Mouse (Mus musculus) brain, embryonic 14.5 days (tissue): ENCODE measurements around the gene Fzd7.

Experiments used
- CTCF ChIP-seq: fragments of 200-500 bp; IDR thresholded peaks from 2 replicates; pipeline ENCODE4 v1.5.1; 2012; ENCODE audit warnings: inconsistent platforms, mild to moderate bottlenecking, moderate library complexity, borderline replicate concordance; ENCODE audit not compliant: insufficient read depth, insufficient read length; ENCODE audit errors: extremely low read depth
- POLR2A ChIP-seq: fragments of 200-500 bp; IDR thresholded peaks from 2 replicates; pipeline ENCODE4 v1.6.1; 2012; ENCODE audit warnings: mild to moderate bottlenecking, inconsistent platforms, borderline replicate concordance; ENCODE audit not compliant: poor library complexity, insufficient read depth, insufficient read length, severe bottlenecking; ENCODE audit errors: extremely low read depth

- no peak for TF ChIP-seq CTCF
- TF ChIP-seq POLR2A = no peak
Observed at GRCm38 (mm10) chr1:59524071-59524470, 41.8 kb downstream of the Fzd7 start.
